Mouse (Mus musculus): ENCODE data around the gene Rplp2.
"Not testable (repeated sequence)": the region's sequence is repeated elsewhere in the genome, so short reads cannot be mapped to it uniquely, and the experiment has no call there.

The Rplp2 gene

GRCm38 (mm10) chr7:141443828-141444237 lies 3.3 kb upstream of the Rplp2 start, which contains the start of gene Pidd1:
Gene Pidd1, minus strand, starts transcription at chr7:141444025.
- no peak for ATAC-seq (ENCODE audit: low TSS enrichment)

- not testable (repeated sequence) for ATAC-seq (ENCODE audit: low TSS enrichment)
These were observed 796 bp upstream of the Rplp2 start for GRCm38 (mm10) chr7:141446374-141446773.

- ATAC-seq (ENCODE audit: low TSS enrichment) = no peak
These were observed 4.8 kb downstream of the Rplp2 start for GRCm38 (mm10) chr7:141451928-141452327.

DNA sequence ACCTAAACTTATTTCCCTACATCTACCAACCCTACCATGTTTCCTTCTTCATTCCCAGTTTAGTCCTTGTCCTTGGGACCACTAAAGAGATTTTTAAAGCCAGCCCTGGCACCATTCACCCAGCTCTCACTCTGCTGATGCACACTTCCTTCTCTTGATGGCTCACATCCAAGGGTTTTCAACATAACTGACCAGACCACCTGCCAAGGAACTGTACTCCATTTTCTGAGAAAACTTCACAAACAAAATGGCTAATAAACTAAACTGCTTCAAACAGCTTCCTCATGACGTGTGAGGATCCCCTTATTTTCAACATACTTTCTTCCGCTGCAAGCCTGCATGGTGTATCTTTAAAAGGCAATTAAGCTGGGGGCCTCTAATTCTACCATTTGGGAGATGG lies 6.5 kb downstream of the Rplp2 start:
- no peak for ATAC-seq (ENCODE audit: low TSS enrichment)

GRCm38 (mm10) chr7:141454967-141455551 lies 7.9 kb downstream of the Rplp2 start, which contains the start of gene Pnpla2:
Gene Pnpla2, plus strand, starts transcription at chr7:141455198.
- ATAC-seq (ENCODE audit: low TSS enrichment) = peak; percentile 70

- peak; percentile 22; the same call in 1 of the 2 replicates for ATAC-seq (ENCODE audit: low TSS enrichment)
These were observed 8.6 kb downstream of the Rplp2 start for GRCm38 (mm10) chr7:141455610-141456314.

- ATAC-seq (ENCODE audit: low TSS enrichment) = no peak
These were observed 9.6 kb downstream of the Rplp2 start for GRCm38 (mm10) chr7:141456739-141457138.

GRCm38 (mm10) chr7:141457236-141457635 lies 10.1 kb downstream of the Rplp2 start:
- no peak for ATAC-seq (ENCODE audit: low TSS enrichment)

GRCm38 (mm10) chr7:141457986-141458660 lies 11.0 kb downstream of the Rplp2 start:
- ATAC-seq (ENCODE audit: low TSS enrichment) = no peak

DNA sequence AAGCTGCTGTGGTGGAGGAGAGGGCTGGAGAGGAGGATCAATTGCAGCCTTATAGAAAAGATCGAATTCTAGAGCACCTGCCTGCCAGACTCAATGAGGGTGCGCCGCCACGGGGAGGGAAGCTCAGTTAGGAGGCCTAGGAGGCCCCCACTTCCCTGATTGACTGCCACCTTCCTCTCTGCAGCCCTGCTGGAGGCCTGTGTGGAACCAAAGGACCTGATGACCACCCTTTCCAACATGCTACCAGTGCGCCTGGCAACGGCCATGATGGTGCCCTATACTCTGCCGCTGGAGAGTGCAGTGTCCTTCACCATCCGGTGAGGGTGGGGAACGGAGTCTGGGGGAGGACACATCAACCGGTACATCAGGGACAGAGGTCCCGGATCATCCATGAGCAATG lies 11.5 kb downstream of the Rplp2 start:
- no peak for ATAC-seq (ENCODE audit: low TSS enrichment)

GRCm38 (mm10) chr7:141459301-141459711 lies 12.1 kb downstream of the Rplp2 start:
- ATAC-seq (ENCODE audit: low TSS enrichment) = no peak

GRCm38 (mm10) chr7:141460001-141460390 lies 12.8 kb downstream of the Rplp2 start:
- no peak for ATAC-seq (ENCODE audit: low TSS enrichment)

DNA sequence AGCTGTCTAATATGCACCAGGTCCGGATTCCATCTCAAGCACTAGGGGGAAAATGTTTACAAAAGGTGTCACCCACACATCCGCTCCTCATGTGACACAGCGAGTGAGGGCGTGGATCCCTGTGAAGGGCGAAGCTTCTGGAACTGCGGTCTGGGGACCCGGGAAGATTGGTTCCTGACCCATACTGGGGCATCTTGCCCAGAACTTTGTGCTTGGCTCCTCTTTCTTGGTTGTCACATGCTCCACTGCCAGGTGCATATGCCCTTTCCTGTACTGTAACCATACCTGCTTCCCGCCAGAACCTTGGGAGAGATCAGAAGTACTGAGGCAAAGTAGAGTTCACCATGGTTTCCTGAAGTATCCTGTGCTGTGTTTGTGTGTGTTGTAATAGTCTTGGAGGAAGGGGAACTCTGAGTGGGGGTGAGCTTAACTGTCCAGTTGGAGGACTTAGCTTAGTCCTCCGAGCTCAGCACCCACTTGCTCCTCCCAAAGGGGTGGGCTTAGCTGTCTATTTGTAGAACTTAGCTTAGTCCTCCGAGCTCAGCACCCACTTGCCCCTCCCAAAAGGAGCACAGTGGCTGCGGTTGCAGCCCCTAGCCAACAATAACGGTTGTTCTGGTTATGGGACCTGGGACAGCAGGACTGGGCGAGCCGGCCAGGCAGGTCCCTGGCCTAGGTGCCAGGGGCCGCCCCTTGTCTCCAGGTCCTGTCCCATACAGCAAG lies 13.4 kb downstream of the Rplp2 start, which contains the start of gene Cracr2b:
TSS of gene Cracr2b (plus strand) at position 704 of the 723 bp plus-strand sequence.
- no peak for ATAC-seq (ENCODE audit: low TSS enrichment)

GRCm38 (mm10) chr7:141461521-141462332 lies 14.6 kb downstream of the Rplp2 start:
- no peak for ATAC-seq (ENCODE audit: low TSS enrichment)

GRCm38 (mm10) chr7:141462333-141462821 lies 15.2 kb downstream of the Rplp2 start:
- ATAC-seq (ENCODE audit: low TSS enrichment) = no peak

- ATAC-seq (ENCODE audit: low TSS enrichment) = no peak
These were observed 16.8 kb downstream of the Rplp2 start for GRCm38 (mm10) chr7:141463824-141464602.

GRCm38 (mm10) chr7:141464603-141465201 lies 17.5 kb downstream of the Rplp2 start:
- no peak for ATAC-seq (ENCODE audit: low TSS enrichment)

DNA sequence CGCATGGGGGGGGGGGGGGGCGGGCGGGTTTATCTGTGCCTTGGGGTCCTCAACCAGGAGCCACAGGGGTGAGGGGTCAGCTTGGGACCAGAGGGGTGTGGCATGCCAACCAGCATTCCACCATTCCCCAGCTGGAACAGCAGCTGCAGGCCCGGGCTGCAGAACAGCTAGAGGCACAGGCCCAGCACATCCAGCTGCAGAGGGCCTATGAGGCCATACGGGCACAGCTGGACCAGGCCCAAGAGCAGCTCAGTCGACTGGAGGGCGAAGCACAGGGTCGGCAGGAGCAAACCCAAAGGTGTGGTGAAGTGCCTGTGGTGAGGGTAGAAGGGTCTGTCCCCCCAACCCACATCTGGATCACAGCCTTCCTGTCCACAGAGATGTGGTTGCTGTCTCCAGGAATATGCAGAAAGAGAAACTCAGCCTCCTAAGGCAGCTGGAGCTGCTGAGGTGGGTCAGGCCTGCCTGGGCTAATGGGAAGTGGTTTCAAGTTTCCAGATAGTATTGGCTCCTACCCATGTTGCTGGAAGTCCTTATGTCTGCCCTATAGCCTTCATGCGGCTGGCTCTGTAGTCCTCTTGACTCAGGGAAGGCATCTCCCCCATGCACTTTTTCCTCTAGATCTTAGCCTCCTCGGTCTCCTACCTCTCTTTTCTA lies 18.3 kb downstream of the Rplp2 start:
- no peak for ATAC-seq (ENCODE audit: low TSS enrichment)

GRCm38 (mm10) chr7:141466045-141466394 lies 18.9 kb downstream of the Rplp2 start:
- ATAC-seq (ENCODE audit: low TSS enrichment) = no peak

Data from frontal cortex, adult (tissue).